Mouse (Mus musculus): ENCODE data around the gene Ets2.

The Ets2 gene
- long read RNA-seq, experiment 1, transcript Ets2-201 (10 exons, 3,890 nt): major isoform, 11 of 21 reads
- long read RNA-seq, experiment 1, transcript Ets2-205 (1 exons, 3,312 nt): minor isoform, 7 of 21 reads
- long read RNA-seq, experiment 1, partial matches to known transcripts: 1 of 21 reads
- long read RNA-seq, experiment 1, other reads (novel, unspliced or antisense): 1 of 21 reads
- long read RNA-seq, experiment 2, transcript Ets2-201 (10 exons, 3,890 nt): minor isoform, 9 of 24 reads
- long read RNA-seq, experiment 2, transcript Ets2-205 (1 exons, 3,312 nt): major isoform, 10 of 24 reads
- long read RNA-seq, experiment 2, partial matches to known transcripts: 2 of 24 reads
- long read RNA-seq, experiment 2, other reads (novel, unspliced or antisense): 0 of 24 reads

DNA sequence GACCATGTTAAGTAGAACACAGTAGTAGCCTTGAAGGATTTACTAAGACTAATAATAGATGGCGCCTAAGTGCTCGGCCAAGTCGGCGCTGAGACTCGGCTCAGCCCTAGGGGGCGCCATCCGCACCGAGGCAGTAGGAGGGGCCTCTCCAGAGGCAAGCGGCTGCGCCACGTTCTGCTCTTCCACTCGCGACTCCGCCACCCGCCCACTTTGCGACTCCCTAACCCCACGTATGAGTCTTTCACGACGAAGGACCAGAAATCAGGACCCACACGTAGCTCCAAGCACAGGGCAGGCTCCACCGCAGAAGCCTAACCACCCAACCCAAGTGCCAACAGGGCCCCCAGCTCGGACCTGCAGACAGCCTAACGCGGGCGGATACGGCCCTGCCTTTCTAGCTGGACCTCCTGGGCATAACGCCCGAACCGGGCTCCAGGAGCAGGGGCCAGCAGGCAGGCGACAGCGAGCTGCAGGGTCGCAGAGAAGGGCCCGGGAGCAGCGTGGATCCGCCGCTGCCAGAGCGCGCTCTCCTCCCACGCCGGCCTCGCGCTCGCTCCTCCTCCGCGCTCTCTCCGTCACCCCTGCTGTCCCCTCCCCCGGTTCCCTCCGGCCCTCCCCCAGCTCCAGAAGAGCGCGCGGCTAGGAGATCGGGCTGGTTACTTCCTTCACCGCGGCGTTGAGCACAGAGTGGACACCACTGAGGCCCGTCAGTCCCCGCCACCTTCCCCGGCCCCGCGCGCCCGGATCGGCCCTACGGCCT, at the start of gene Ets2:
TSS of gene Ets2 (plus strand) at position 274 of the 760 bp plus-strand sequence.
- intact Hi-C loops (cut with DNase I): no loop called here

DNA sequence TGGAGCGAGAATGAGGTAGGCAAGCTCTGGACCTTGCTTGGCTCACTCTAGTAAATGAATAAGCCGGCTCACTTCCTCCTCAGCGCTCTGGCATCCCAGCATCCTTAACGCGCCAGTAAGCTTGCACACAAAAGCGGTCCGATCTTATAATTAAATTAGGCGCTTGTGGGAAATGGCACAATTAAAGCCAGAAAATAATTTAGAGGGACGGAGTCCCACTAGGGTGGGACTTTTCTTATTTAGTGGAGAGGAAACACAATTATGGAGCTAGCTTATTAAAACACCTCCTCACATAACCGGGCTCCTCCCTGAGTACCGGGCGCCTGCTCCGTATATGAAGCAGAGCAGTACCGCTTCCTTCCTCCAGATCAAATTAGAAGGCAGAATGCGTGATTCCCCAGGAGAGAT, 47.7 kb upstream of the Ets2 start:
- intact Hi-C loops (cut with DNase I): no loop called here

- intact Hi-C loops (cut with DNase I): loop anchor here (5.0 kb wide), 1 partner anchor 101 kb away; no protein-coding TSS in a partner anchor
Observed at GRCm38 (mm10) chr16:95656535-95656934, 45.3 kb upstream of the Ets2 start.

GRCm38 (mm10) chr16:95657187-95657586, 44.7 kb upstream of the Ets2 start:
- intact Hi-C loops (cut with DNase I): loop anchor here (5.0 kb wide), 1 partner anchor 100 kb away; no protein-coding TSS in a partner anchor

DNA sequence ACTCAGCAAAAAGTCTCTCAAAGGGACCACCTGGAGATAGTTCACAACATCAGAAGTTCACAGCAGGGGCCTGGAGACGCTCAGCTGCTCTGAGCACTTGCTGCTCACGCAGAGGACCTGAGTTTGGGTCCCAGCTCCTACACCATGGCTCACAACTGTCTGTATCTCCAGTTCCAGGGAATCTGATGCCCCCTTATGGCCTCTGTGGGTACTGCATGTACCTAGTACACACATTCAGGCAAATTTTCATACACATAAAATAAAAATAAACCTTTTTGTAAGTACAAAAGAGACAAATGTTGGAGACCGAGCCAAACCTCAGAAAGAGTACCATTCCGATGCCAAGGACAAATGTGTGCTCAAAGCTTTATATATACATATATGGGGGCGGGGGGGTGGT, 44.1 kb upstream of the Ets2 start:
- intact Hi-C loops (cut with DNase I): loop anchor here (5.0 kb wide), 1 partner anchor 100 kb away; no protein-coding TSS in a partner anchor

DNA sequence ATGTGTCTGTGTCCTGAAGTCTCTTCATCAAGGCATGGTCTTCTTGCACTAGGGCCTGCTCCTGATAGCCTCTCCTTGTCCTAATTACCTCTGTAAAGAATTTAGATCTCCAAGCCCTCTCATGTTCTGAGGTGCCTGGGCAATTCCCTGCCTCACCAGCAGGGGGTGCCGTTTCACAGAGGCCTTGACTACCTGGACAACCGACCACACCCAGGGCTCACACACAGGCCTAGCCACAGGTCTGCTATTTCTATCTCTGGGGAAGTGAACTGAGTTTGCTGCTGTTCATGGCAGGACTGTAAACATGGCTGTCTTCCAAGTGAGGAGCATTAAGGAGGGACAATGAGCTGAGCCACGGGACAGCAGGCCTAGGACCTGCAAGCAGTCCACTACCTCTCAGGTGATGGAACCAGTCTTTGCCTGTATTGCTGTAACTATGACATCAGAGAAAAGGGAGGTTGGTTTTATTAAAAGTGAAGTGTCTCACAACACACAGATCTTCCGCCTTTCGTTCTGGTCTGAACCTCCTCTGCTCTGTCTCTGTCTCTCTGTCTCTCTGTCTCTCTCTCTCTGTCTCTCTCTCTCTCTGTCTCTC, 42.9 kb upstream of the Ets2 start:
- intact Hi-C loops (cut with DNase I): loop anchor here (5.0 kb wide), 1 partner anchor 98 kb away; no protein-coding TSS in a partner anchor

DNA sequence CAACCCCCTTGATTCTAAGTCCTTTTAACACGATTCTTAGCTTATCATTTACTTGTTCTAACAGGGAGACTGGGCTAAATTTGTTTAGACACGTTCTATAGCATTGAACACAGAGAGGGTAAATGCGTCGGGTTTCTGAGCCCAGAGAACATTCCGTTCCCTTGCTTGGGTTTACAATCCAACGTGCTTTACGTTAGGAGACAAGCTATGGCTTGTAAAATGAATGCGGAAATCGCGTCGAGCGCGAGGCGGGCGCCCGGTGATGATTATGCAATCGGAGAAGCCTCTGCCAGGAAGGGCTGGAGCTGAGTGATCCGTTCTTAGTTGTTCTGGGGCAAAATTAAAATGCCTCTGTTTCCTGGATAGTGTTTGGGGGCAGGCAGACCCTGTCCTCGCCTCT, 42.4 kb upstream of the Ets2 start:
- intact Hi-C loops (cut with DNase I): loop anchor here (5.0 kb wide), 1 partner anchor 98 kb away; no protein-coding TSS in a partner anchor

- intact Hi-C loops (cut with DNase I): no loop called here
Observed at GRCm38 (mm10) chr16:95660909-95661308, 41.0 kb upstream of the Ets2 start.

- intact Hi-C loops (cut with DNase I): no loop called here
Observed at GRCm38 (mm10) chr16:95665472-95666131, 36.3 kb upstream of the Ets2 start.

- intact Hi-C loops (cut with DNase I): no loop called here
Observed at GRCm38 (mm10) chr16:95666288-95666687, 35.6 kb upstream of the Ets2 start.

DNA sequence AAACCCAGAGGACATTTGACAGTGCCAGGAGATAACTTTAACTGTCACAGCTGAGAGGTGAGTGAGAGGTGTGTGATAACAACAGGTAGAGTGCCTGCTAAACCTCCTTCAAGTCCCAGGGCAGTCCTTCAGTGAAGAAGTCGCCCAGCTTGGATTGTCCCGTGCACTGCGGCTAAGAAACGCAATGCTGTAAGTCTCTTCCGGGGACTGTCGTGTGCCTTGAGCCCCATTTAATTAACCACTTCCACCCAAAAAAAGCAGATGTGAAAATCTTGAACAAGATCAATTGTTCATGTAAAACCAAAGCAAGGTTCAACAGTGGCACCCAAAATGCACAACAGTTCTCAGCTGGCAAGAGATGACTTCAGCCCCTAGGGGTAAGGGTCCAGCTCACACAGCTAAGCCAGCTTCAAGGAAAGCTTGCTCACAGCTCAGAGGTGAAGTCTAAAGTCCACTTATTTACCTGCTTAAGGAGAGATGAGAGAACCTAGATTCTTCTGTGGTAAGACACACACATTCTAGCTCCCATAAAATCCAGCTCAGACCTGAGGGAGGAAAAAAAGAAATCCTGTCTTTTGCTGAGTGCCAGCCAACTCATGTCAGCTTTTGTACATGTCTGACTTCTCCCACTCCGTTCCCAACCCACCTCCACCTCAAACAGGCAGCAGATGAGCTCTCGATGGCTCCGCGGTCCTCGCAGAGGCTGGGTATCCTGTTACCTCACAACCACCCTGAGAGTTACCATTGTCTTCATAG, 34.3 kb upstream of the Ets2 start:
- intact Hi-C loops (cut with DNase I): no loop called here

- intact Hi-C loops (cut with DNase I): no loop called here
Observed at GRCm38 (mm10) chr16:95668151-95668993, 33.5 kb upstream of the Ets2 start.

GRCm38 (mm10) chr16:95674452-95674921, 27.4 kb upstream of the Ets2 start:
- intact Hi-C loops (cut with DNase I): no loop called here

DNA sequence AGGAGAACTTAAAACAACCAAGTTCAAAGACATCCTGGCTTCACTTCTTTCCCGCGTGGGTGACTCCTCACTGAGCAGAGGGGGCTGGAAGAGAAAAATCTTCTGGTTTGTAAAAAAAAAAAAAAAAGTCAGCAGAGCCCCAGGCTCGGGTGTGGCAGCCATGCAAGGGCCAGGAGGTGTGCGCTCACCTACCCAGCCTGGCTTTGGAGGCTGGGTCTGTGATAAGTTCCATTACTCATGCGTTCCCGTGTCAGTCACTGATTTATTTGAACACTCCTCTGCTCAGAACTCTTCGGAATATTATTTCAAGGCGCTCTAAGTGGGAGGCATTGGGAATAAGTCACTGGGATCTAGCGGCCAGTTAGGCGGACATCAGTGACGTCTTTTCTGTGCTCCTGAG, 26.7 kb upstream of the Ets2 start:
- intact Hi-C loops (cut with DNase I): no loop called here

DNA sequence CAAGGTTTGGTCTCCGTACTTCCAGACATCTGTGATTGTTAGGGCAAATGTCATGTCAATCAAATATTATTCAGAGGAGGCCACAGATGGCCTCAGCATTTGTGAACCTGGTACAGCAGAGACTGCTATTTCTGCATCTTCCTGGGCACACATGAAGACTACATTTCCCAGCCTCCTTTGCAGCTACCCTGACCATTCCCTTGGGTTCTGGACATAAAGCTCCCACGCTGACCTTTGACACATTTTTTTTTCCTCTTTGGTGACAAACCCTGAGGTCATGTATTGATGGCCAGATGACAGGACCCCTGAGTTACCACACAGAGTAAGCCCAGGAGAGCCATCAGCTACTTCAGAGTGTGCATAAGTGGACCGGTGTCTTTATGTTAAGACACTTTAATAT, 25.2 kb upstream of the Ets2 start:
- intact Hi-C loops (cut with DNase I): no loop called here

DNA sequence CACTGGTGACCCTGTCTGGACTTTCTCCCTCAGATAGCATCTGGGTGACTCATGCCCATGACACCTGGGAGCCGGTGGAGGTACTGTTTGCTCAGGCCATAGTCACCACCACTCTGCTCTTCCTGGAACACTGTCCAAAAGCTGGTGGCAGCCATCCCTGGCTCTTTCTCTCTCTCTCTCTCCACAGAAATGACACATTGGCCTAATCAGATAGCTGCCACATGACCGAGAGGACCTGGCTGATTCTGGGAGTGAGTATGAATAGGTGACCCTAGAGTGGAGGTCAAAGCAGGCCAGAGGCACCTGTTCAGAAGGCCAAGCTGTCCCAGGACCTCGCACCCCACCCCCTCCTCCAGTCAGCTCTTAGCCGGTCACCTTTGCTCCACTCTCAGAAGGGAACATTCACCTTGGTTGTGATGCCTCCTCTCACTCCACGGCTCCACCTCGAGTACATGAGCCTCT, 19.4 kb upstream of the Ets2 start:
- intact Hi-C loops (cut with DNase I): no loop called here

GRCm38 (mm10) chr16:95685807-95686206, 16.1 kb upstream of the Ets2 start:
- intact Hi-C loops (cut with DNase I): no loop called here

- intact Hi-C loops (cut with DNase I): no loop called here
Observed at GRCm38 (mm10) chr16:95686246-95686645, 15.6 kb upstream of the Ets2 start.

GRCm38 (mm10) chr16:95686901-95687300, 15.0 kb upstream of the Ets2 start:
- intact Hi-C loops (cut with DNase I): no loop called here

Measured in adrenal gland (tissue).